Mouse (Mus musculus) limb, embryonic 10.5 days (tissue): ENCODE data around the gene Klhdc4. TPM values are rescaled to one million over a fixed set of nuclear protein-coding genes. Genes with fewer than 3 reads are reported as not detected.

ENCODE experiments used
- DNase-seq: peaks from one replicate; pipeline ENCODE4 v3.0.0-alpha.2; 2017; ENCODE audit warnings: low spot score
- H3K27ac ChIP-seq: fragments of 300-500 bp; sonication (generic); 2 replicates; pipeline ENCODE4 v1.5.1; 2016; ENCODE audit warnings: mild to moderate bottlenecking
- H3K27me3 ChIP-seq: fragments of 300-500 bp; sonication (generic); 2 replicates; pipeline ENCODE4 v1.6.1; 2016; ENCODE audit warnings: low read depth, mild to moderate bottlenecking; ENCODE audit not compliant: poor library complexity, severe bottlenecking
- H3K36me3 ChIP-seq: fragments of 300-500 bp; sonication (generic); 2 replicates; pipeline ENCODE4 v1.6.1; 2016; ENCODE audit warnings: mild to moderate bottlenecking, moderate library complexity
- H3K4me1 ChIP-seq: fragments of 300-500 bp; sonication (generic); 2 replicates; pipeline ENCODE4 v1.6.1; 2016
- H3K4me3 ChIP-seq: fragments of 300-500 bp; sonication (generic); 2 replicates; pipeline ENCODE4 v1.5.1; 2016; ENCODE audit warnings: mild to moderate bottlenecking, moderate library complexity
- H3K9me3 ChIP-seq: fragments of 300-500 bp; sonication (generic); replicated peaks from 2 replicates; pipeline ENCODE4 v1.6.1; 2016; ENCODE audit warnings: mild to moderate bottlenecking
- WGBS: fragments of 180-500 bp; shearing (Covaris S2); methylation state at CpG from one replicate; pipeline ENCODE4 v1.1.7; 2016; 5-methylcytosine and 5-hydroxymethylcytosine counted together
- polyA plus RNA-seq: library from polyadenylated mRNA; unstranded; fragments of >200 nt; fragmentation: Nextera tagmentation; extraction: Ambion mirVana; gene quantifications from 2 replicates; pipeline ENCODE4 v1.2.1, GENCODE M21; 2016

The Klhdc4 gene
- 64.2 and 64.4 TPM in 2 replicates for polyA plus RNA-seq

DNA sequence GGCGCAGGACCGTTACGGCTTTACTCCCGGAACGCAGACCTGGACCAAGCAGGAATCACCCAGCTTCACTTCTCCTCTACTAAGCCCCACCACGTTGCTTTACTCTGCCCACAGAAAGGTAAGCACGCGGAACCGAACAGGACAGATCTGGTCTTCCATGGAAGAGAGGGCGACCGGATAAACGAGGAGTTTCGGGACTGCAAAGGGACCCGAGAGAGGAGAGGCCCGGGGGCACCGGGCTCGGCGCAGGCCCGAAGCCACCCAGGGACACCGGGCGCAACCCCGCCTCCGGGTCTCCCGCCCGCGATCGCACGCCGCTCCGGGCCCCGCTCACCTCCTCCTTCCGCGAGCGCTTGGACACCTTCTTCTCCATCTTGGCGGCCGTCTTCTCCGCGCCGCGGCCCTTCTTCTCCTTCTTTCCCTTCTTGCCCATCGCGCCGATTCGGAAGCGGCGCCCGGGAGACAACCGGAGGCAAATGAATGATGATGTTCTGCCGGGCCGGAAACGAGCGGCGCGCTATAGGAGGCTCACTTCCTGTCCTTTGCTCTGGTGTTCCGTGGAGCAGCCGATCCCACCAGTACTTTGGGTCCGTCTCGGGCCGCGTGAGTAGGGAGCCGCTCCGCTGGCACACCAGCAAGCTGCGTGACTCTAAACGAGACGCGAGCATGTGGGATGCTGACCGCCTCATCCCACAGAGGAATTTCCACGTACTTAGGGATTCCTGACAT lies at the start of gene Klhdc4:
Klhdc4 (minus strand) TSS at position 522 of the 729 bp plus-strand sequence.
- peak; percentile 92 for DNase-seq
- Histone ChIP-seq H3K27me3 (peaks cover 11% of the 10 kb centered on the region; the same call in 1 of the 2 replicates), H3K27ac (peak within 1 kb of the TSS; percentile 87), H3K9me3 (no peaks in the 10 kb centered on the region), H3K36me3 (peaks cover 4% of the 10 kb centered on the region; the same call in 1 of the 2 replicates), H3K4me1 (peaks cover 23% of the 10 kb centered on the region), H3K4me3 (peak within 1 kb of the TSS; percentile 96)
- under 1% methylated on average over 68 of the region's 68 CpGs for WGBS

DNA sequence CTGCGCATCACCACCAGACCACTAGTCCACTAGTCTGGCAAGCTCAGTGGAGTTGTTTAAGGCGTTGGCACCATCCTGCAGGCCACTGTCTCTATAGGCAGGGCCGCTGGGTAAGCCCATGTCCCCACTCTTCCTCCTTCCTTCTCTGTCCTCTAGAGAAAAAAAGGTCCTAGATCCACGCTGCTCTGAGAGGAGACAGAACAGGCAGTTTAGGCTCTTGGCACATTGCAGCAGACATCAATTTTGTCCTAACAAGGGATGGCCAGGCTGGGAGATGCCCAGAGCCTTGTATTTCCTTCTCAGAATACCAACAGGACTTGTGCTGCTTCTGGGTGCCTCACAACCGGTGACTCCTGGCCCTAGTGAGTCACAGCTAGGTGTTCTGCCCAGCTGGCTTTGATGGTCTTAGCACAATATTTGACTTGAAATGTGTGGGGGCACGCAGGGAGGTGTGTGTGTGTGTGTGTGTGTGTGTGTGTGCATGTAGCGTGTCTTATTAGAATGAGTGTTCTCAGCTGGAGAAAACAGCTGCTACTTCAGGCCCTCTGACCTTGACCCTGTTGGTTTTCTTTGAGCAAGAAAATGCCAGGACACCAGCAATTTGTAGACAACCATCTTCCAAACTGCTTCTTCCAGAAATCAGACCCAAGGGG lies 48.6 kb upstream of the Klhdc4 start:
- H3K4me3 ChIP-seq, result no peak overlapping the region
- WGBS, result 89% methylated on average over 7 of the region's 7 CpGs
- H3K36me3 ChIP-seq, result peaks cover 21% of the 10 kb centered on the region
- peaks cover 4% of the 10 kb centered on the region; the same call in 1 of the 2 replicates for H3K27me3 ChIP-seq
- no peak for DNase-seq
- H3K4me1 ChIP-seq, result peaks cover 24% of the 10 kb centered on the region
- no peak overlapping the region for H3K27ac ChIP-seq
- H3K9me3 ChIP-seq, result no peaks in the 10 kb centered on the region

DNA sequence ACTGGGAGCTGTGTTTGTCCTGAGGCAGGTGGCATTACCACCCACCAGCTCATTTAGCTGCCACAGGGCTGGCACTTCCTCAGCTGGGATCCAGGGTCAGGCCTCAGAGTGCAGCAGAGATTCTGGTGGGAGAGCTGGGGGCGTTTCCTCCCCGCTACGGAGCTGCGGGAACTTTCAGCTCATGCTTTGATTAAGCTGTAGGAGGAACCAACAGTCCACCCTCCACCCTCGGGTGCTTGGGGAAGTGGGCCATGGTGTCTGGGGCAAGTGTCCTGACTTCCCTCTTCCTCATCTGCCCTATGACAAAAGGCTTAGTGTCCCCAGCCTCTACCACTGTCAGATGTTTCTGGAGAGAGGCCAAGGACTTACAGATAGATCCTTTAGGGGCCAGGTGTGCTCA lies 47.8 kb upstream of the Klhdc4 start:
- Histone ChIP-seq H3K36me3 (peaks cover 14% of the 10 kb centered on the region), H3K27me3 (peaks cover 11% of the 10 kb centered on the region; the same call in 1 of the 2 replicates), H3K27ac (no peak overlapping the region), H3K4me1 (peaks cover 28% of the 10 kb centered on the region), H3K9me3 (no peaks in the 10 kb centered on the region), H3K4me3 (no peak overlapping the region)
- DNase-seq, result no peak
- WGBS, result 86% methylated on average over 5 of the region's 5 CpGs

DNA sequence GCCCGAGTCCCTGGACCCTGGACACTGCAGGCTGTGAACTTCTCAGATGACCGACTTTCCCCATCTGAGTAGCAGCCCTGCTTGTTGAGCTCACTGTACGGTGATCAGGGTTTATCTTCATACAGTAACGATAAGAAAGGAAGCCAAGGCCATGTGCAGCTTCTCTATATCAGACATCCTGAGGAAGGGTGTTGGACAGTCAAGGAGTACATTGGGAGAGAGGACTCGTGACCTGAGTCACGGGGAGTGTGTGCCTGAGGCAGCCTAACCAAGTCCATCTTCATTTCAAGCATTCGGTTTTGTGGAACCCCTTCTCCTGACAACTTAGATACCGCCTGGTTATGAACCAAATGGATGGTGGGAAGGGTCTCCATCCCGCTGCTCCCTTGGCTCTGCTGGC lies 46.1 kb upstream of the Klhdc4 start:
- peak overlapping the region; percentile 33; the same call in 1 of the 2 replicates for H3K27ac ChIP-seq
- 89% methylated on average over 9 of the region's 9 CpGs for WGBS

DNA sequence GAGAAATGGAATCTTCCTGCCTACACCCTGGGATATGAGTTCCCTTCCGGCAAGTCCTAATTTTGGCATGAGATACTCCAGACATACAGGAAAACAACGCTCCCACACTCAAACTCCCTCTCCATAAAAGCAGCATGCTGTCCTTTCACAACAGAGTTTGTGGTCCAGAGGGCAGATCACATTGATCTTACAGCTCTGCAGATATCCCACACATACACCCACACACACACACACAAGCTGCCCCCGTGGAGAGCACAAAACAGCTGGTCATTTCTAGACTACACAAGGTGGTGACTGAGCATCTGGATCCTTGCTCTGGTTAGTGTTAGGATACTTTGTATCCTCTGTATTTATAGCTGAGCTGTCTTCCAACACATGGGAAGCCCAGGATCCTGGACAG lies 45.7 kb upstream of the Klhdc4 start:
- peaks cover 33% of the 10 kb centered on the region for H3K4me1 ChIP-seq
- H3K4me3 ChIP-seq, result no peak overlapping the region
- DNase-seq, result no peak
- peaks cover 19% of the 10 kb centered on the region for H3K27me3 ChIP-seq
- no peaks in the 10 kb centered on the region for H3K9me3 ChIP-seq
- H3K27ac ChIP-seq, result peak overlapping the region; percentile 33; the same call in 1 of the 2 replicates
- H3K36me3 ChIP-seq, result no peaks in the 10 kb centered on the region
- 69% methylated on average over 3 of the region's 3 CpGs for WGBS

More for the DNA sequence above, 46.1 kb upstream of the Klhdc4 start:
- H3K36me3 ChIP-seq, result no peaks in the 10 kb centered on the region
- peaks cover 33% of the 10 kb centered on the region for H3K4me1 ChIP-seq
- no peaks in the 10 kb centered on the region for H3K9me3 ChIP-seq
- peaks cover 19% of the 10 kb centered on the region for H3K27me3 ChIP-seq
- H3K4me3 ChIP-seq, result no peak overlapping the region
- DNase-seq, result no peak

DNA sequence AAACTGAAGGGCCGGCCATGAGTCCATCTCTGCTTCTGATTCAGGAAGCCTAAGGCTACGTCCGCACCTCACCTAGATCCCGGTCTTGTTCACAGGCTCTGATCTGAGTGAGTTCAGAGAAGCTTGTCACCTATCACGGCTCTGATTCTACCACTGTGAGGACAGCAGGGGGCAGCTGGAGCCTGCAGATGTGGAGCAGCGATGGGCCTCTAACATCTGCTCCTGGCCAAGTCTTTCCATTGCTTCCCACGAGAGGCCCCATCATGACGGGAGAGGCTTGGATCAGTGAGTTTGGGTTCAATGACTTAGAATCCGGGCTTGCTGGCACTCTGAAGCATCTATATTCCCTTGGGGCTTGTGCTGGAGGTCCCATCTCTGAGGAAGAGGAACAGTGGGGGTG lies 44.7 kb upstream of the Klhdc4 start:
- no peak overlapping the region for H3K4me3 ChIP-seq
- peaks cover 19% of the 10 kb centered on the region for H3K27me3 ChIP-seq
- H3K27ac ChIP-seq, result peak overlapping the region; percentile 9
- H3K9me3 ChIP-seq, result no peaks in the 10 kb centered on the region
- H3K36me3 ChIP-seq, result no peaks in the 10 kb centered on the region
- DNase-seq, result peak; percentile 48
- peaks cover 37% of the 10 kb centered on the region for H3K4me1 ChIP-seq
- WGBS, result 54% methylated on average over 9 of the region's 9 CpGs

DNA sequence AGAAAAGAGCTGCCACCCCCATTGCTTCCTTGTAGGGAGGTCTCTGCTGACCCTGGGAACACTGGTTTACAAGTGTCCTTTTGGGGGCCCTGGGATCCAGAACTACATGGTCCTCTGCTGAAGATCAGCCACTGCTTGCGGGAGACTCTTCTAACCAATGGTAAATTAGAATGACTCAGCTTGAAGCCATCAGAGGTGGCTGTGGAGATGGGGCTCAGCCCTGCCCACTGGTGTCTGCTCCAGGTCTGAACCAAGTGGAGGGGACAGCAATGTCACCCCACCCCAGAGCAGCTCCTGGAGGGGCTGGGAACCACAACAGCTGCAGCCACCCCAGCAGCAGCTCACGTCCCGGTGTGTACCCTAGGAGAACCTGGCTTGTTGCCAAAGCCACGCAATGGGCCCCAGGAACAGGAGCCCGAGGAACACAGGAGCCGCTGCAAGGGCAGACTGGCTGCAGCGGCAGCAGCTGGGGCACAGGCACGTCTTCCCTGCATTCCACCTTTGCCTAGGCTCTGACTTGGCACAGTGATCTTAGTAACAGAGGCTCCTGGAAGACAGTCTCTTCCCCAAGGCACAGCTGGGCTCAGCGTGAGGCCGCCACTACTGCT lies 42.6 kb upstream of the Klhdc4 start:
- Histone ChIP-seq H3K4me3 (no peak overlapping the region), H3K9me3 (no peaks in the 10 kb centered on the region), H3K27me3 (peaks cover 19% of the 10 kb centered on the region), H3K27ac (peak overlapping the region; percentile 22; the same call in 1 of the 2 replicates), H3K4me1 (peaks cover 43% of the 10 kb centered on the region), H3K36me3 (no peaks in the 10 kb centered on the region)
- WGBS, result 50% methylated on average over 10 of the region's 10 CpGs
- no peak for DNase-seq

DNA sequence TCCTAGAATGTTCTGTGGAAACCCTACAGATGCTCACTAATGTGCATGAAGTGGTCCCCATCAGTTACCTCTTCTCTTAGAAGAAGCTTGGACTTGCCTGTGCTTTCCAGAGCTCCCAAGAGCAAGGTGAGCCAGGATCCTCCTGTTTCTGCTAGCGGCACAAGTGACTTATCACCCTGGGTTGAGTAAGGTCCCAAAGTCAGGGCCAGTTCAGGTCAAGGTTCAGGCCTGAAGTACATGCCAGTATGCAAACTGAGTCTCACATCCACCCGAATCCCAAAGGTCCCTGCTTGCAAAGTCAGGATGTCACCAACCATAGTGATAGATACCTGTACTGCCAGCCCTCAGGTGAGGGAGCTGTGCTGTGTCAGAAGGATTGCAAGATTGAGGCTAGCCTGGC lies 40.8 kb upstream of the Klhdc4 start:
- WGBS, result 86% methylated on average over 2 of the region's 2 CpGs
- Histone ChIP-seq H3K27me3 (peaks cover 19% of the 10 kb centered on the region), H3K4me3 (no peak overlapping the region), H3K9me3 (no peaks in the 10 kb centered on the region), H3K36me3 (no peaks in the 10 kb centered on the region), H3K4me1 (peaks cover 50% of the 10 kb centered on the region), H3K27ac (no peak overlapping the region)
- no peak for DNase-seq

DNA sequence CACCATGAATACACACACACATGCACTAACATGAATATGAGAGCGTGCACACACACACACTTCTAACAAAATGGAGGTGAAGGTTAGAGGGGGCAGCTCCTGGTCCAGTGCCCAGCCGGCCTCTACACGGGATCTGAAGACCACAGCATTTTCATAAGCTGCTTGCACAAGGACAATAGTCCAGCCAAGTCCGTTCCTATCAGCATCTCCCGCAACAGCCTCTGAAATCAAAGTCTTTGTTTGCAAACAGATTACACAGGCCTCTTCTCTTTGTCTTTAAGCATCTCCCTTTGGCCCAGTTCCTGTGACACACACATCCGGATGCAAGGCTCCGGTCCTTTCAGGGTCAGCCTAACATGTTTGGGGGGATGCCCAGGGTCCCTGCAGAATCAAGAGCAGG lies 39.5 kb upstream of the Klhdc4 start:
- peaks cover 19% of the 10 kb centered on the region for H3K27me3 ChIP-seq
- no peak overlapping the region for H3K27ac ChIP-seq
- H3K9me3 ChIP-seq, result no peaks in the 10 kb centered on the region
- H3K4me3 ChIP-seq, result no peak overlapping the region
- 93% methylated on average over 7 of the region's 7 CpGs for WGBS
- H3K36me3 ChIP-seq, result no peaks in the 10 kb centered on the region
- H3K4me1 ChIP-seq, result peaks cover 40% of the 10 kb centered on the region
- no peak for DNase-seq

DNA sequence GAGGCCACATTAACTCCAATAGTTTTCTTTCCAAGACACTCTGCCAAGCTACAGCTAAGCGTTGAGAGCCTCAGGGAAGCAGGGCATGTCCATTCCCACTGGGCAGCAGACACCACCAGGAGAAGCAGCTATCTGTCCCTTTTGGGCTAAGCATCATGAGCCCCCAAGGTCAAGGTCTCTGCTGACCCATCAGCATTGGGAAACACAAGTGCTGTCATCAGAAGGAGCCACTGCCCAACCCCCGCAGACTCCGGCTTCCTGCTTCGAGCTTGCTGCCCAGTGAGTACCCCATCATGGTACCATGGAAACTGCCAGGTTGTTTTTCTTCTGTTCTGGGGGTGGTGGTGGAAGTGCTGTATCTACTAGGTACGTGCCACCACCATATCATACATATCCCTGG lies 38.8 kb upstream of the Klhdc4 start:
- DNase-seq, result no peak
- Histone ChIP-seq H3K27me3 (peaks cover 18% of the 10 kb centered on the region), H3K4me1 (peaks cover 39% of the 10 kb centered on the region), H3K9me3 (no peaks in the 10 kb centered on the region), H3K27ac (no peak overlapping the region), H3K4me3 (no peak overlapping the region), H3K36me3 (no peaks in the 10 kb centered on the region)
- WGBS, result 89% methylated on average over 5 of the region's 5 CpGs

DNA sequence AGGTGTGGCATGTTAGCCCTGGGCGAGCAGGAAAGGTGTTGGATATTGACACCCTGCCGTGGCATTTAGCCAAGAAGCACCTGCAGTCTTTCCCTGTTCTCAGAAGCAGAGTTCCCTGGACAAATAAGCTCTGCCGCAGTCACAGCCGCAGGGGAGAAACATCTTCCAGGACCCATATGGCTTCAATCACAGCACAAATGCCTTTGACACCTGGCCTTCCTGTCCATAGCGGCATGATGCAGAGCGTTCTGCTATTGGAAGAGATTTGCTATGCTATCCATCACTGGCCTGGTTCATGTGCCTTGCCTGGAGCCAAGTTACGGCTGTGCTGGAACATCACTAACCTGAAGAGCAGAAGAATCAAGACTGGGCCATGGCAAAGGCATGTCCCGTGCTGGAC lies 36.0 kb upstream of the Klhdc4 start:
- Histone ChIP-seq H3K9me3 (no peaks in the 10 kb centered on the region), H3K4me1 (peaks cover 36% of the 10 kb centered on the region), H3K27ac (no peak overlapping the region), H3K36me3 (no peaks in the 10 kb centered on the region), H3K27me3 (peaks cover 6% of the 10 kb centered on the region; the same call in 1 of the 2 replicates), H3K4me3 (no peak overlapping the region)
- 48% methylated on average over 8 of the region's 8 CpGs for WGBS
- peak; percentile 64 for DNase-seq

DNA sequence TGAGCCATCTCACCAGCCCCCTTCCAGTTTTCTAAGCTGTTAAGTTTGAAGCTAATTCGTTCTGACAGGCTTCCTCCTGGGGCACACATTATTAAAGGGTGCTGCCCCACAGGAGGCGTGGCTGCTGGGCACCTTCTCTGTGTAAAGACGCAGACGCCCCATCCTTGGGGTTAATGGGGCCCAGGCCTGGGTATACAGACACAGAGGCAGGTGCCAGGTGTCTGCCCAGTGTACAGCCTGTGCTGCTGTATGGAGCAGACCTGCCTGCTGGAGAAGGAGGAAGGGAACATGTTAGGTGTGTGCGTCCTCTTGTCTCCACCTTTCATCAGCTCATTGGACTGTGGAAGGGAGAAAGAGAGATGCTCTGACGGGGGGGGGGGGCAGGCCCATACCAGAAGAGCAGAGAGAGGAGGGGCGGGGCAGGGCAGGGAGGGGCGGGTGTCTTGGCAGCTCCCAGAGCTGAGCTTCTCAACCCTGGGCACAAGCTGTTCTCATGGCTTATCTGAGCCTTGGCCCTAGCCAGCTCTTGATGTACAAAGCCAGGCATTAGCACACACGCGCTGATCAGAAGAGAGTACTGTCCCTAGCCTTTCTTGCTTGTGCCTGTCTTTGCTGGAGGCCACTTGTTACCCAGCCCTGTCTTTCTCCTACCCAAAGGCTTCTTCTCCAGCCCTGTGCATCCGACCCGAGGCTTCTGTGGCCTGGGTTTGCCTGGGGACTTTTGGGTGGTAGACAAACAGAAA lies 32.6 kb upstream of the Klhdc4 start:
- Histone ChIP-seq H3K4me1 (peaks cover 27% of the 10 kb centered on the region), H3K27me3 (peaks cover 6% of the 10 kb centered on the region; the same call in 1 of the 2 replicates), H3K4me3 (no peak overlapping the region), H3K9me3 (no peaks in the 10 kb centered on the region), H3K36me3 (no peaks in the 10 kb centered on the region), H3K27ac (no peak overlapping the region)
- WGBS, result 72% methylated on average over 10 of the region's 12 CpGs
- no peak for DNase-seq
